Mouse (Mus musculus): ENCODE measurements at regions not wholly inside any gene's neighbourhood (a gene's known extent, or its start where the extent isn't known, plus 50 kb on each side); places are given as distances from the start of the nearest gene placed in this dataset.
"Not testable (repeated sequence)": the region's sequence is repeated elsewhere in the genome, so short reads cannot be mapped to it uniquely, and the experiment has no call there.

GRCm38 (mm10) chrY:89267946-89268345, 215.3 kb downstream of the Gm21294 start:
- not testable (repeated sequence) for H3K4me1 ChIP-seq (replicated peaks; ENCODE audit: control insufficient read depth, insufficient read depth, low read length); H3K27ac ChIP-seq (ENCODE audit: control insufficient read depth, insufficient read depth, low read length); H3K27me3 ChIP-seq (ENCODE audit: control insufficient read depth, insufficient read depth, low read length); H3K36me3 ChIP-seq (ENCODE audit: control insufficient read depth, insufficient read depth, low read length); H3K4me3 ChIP-seq (ENCODE audit: control insufficient read depth, insufficient read depth, low read length)
- peak; percentile 0 for DNase-seq
- WGBS: 95% methylated on average over 5 of the region's 11 CpGs
